Mouse (Mus musculus) WW6 (cell line): Measurements from ENCODE around the gene Nmnat1.
"Not testable (repeated sequence)": the region's sequence is repeated elsewhere in the genome, so short reads cannot be mapped to it uniquely, and the experiment has no call there.

Experiments used
- DNase-seq: peaks from one replicate; pipeline ENCODE4 v3.0.0-alpha.2; 2013; ENCODE audit warnings: low read depth, low spot score

Nmnat1 gene

GRCm38 (mm10) chr4:149444964-149445701 lies 39.9 kb downstream of the Nmnat1 start:
- peak; percentile 73 for DNase-seq

GRCm38 (mm10) chr4:149444465-149444864 lies 40.5 kb downstream of the Nmnat1 start:
- no peak for DNase-seq

GRCm38 (mm10) chr4:149442436-149442835 lies 42.6 kb downstream of the Nmnat1 start:
- no peak for DNase-seq

GRCm38 (mm10) chr4:149440576-149440975 lies 44.4 kb downstream of the Nmnat1 start:
- DNase-seq = no peak

- DNase-seq = not testable (repeated sequence)
Measured at GRCm38 (mm10) chr4:149431887-149432286, 53.1 kb downstream of the Nmnat1 start.

GRCm38 (mm10) chr4:149429592-149429991 lies 55.4 kb downstream of the Nmnat1 start:
- DNase-seq = no peak

GRCm38 (mm10) chr4:149426325-149427199 lies 58.4 kb downstream of the Nmnat1 start, which contains the start of gene Ube4b:
TSS of gene Ube4b (minus strand) at chr4:149426749.
- DNase-seq = peak; percentile 98

GRCm38 (mm10) chr4:149425801-149426292 lies 59.2 kb downstream of the Nmnat1 start:
- no peak for DNase-seq

GRCm38 (mm10) chr4:149424755-149425154 lies 60.2 kb downstream of the Nmnat1 start:
- no peak for DNase-seq

GRCm38 (mm10) chr4:149417854-149418365 lies 67.1 kb downstream of the Nmnat1 start:
- no peak for DNase-seq
